Mouse (Mus musculus) G1E (cell line): ENCODE data around the gene Gm20425. TPM values are rescaled to one million over a fixed set of nuclear protein-coding genes. Genes with fewer than 3 reads are reported as not detected.

ENCODE experiments used
- ATAC-seq: 2 replicates; pipeline ENCODE4 v1.8.0; 2016; ENCODE audit warnings: mild to moderate bottlenecking; ENCODE audit not compliant: insufficient number of reproducible peaks, poor library complexity, low FRiP score, severe bottlenecking; ENCODE audit errors: extremely low read depth
- DNase-seq: peaks from one replicate; pipeline ENCODE4 v3.0.0; 2012; ENCODE audit warnings: low spot score
- H3K27me3 ChIP-seq: 2 replicates; pipeline ENCODE4 v1.6.1; 2012; ENCODE audit warnings: mild to moderate bottlenecking, low read length, inconsistent platforms; ENCODE audit not compliant: insufficient read depth
- H3K36me3 ChIP-seq: replicated peaks from 2 replicates; pipeline ENCODE3; 2012; ENCODE audit warnings: mild to moderate bottlenecking, inconsistent platforms
- H3K4me1 ChIP-seq: 2 replicates; pipeline ENCODE4 v1.6.1; 2012; ENCODE audit warnings: low read depth, low read length, inconsistent platforms, mixed read lengths; ENCODE audit not compliant: insufficient read depth
- H3K4me3 ChIP-seq: 2 replicates; pipeline ENCODE4 v1.5.1; 2012; ENCODE audit warnings: low read depth, mild to moderate bottlenecking, inconsistent platforms, low read length, moderate library complexity, mixed read lengths
- H3K9me3 ChIP-seq: replicated peaks from 2 replicates; pipeline ENCODE4 v1.6.1; 2012; ENCODE audit warnings: inconsistent platforms
- CTCF ChIP-seq: IDR thresholded peaks from 2 replicates; pipeline ENCODE4 v1.5.1; 2012; ENCODE audit warnings: low read depth, low read length, inconsistent platforms, mixed read lengths
- GATA1 ChIP-seq: IDR thresholded peaks from 2 replicates; pipeline ENCODE4 v1.6.1; 2012; ENCODE audit warnings: borderline replicate concordance, low read length, inconsistent platforms, mixed read lengths
- GATA2 ChIP-seq: IDR thresholded peaks from 2 replicates; pipeline ENCODE4 v1.6.1; 2012; ENCODE audit warnings: low read depth, low read length, inconsistent platforms, borderline replicate concordance
- POLR2AphosphoS5 ChIP-seq: IDR thresholded peaks from 2 replicates; pipeline ENCODE4 v1.6.1; 2012; ENCODE audit warnings: low read depth, low read length, inconsistent platforms; ENCODE audit not compliant: insufficient replicate concordance
- TAL1 ChIP-seq: conservative IDR thresholded peaks from 2 replicates; pipeline ENCODE4 v1.6.1; 2012; ENCODE audit warnings: low read depth, low read length, inconsistent platforms, mixed read lengths
- polyA plus RNA-seq: library from polyadenylated mRNA; stranded (reverse); fragments of >175 nt; gene quantifications from 2 replicates; pipeline ENCODE4 v1.2.3, GENCODE M21; 2012
- total RNA-seq, 2 experiments: library from RNA; stranded (forward) in 1 of 2; stranded (reverse) in 1 of 2; fragments of 200-1000 nt in 1 of 2; fragments of >200 nt in 1 of 2; fragmentation: Nextera tagmentation in 1 of 2; gene quantifications; 2 replicates each; pipeline ENCODE4 v1.2.3; 2014 to 2017

Gene Gm20425
- total and polyA plus RNA-seq, 3 experiments, result not detected

GRCm38 (mm10) chr9:103227760-103228159 is 2.3 kb downstream of the Gm20425 start:
- Histone ChIP-seq H3K36me3 (no peaks in the 10 kb centered on the region), H3K4me3 (no peak overlapping the region; the same call in 1 of the 2 replicates), H3K4me1 (peaks cover 32% of the 10 kb centered on the region), H3K9me3 (no peaks in the 10 kb centered on the region), H3K27me3 (peaks cover 28% of the 10 kb centered on the region)
- DNase-seq, result no peak
- no peak for ATAC-seq
- TF ChIP-seq GATA2, result no peak

DNA sequence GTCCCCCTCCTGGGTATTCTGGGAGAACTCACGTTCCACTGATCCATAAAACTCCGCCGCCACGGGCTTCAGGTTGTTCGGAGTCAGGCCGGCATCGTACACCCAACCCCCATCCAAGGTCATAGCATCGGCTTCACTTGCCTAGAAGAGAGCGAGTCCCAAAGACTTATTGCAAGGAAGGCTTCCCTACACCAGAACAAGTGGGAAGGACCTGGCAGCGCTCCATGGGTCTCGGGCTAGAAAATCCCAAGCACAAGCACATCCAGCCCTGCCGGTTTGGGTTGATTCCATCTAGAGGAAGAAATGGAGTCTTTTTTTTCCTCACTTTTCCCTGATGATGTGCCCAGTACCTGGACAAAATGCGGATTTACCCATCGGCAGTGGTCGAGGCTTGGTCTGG is 3.3 kb downstream of the Gm20425 start:
- no peak for ATAC-seq
- no peaks in the 10 kb centered on the region for H3K9me3 ChIP-seq
- H3K4me1 ChIP-seq, result peaks cover 32% of the 10 kb centered on the region
- no peak for TF ChIP-seq GATA1
- TF ChIP-seq CTCF, result no peak
- TF ChIP-seq GATA2, result no peak
- no peak for TF ChIP-seq POLR2AphosphoS5
- TF ChIP-seq TAL1, result no peak
- DNase-seq, result no peak
- peaks cover 29% of the 10 kb centered on the region for H3K27me3 ChIP-seq
- no peaks in the 10 kb centered on the region for H3K36me3 ChIP-seq
- H3K4me3 ChIP-seq, result no peak overlapping the region

GRCm38 (mm10) chr9:103225464-103225863 is 4.6 kb downstream of the Gm20425 start:
- H3K4me3 ChIP-seq, result no peak overlapping the region
- H3K4me1 ChIP-seq, result peaks cover 29% of the 10 kb centered on the region
- no peaks in the 10 kb centered on the region for H3K9me3 ChIP-seq
- H3K27me3 ChIP-seq, result peaks cover 29% of the 10 kb centered on the region
- DNase-seq (peak; percentile 44), ATAC-seq (peak; percentile 62)
- no peak for TF ChIP-seq GATA1
- no peak for TF ChIP-seq TAL1
- no peak for TF ChIP-seq POLR2AphosphoS5
- TF ChIP-seq CTCF, result 0 out of 2 replicates have a peak, but pooled peaks have one; percentile 0
- H3K36me3 ChIP-seq, result no peaks in the 10 kb centered on the region

DNA sequence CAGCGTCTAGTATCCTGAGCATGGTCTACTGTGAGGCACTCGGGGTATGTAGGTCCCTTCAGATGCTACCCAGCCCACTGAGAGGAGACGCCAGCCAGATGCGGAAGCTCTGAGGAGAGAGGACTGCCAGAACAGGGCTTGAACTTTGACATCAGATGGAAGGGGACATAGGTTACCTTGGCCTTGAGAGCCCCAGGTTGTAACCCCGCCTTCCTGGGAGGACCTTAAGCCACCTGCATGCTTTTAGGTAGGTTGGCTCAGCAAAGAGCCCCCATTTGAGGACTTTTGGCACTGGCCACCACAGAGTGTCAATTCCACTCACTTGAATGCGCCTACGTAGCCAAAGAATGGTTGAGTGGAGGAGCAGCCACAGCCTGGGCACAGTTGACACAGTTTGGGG is 5.4 kb downstream of the Gm20425 start:
- Histone ChIP-seq H3K36me3 (no peaks in the 10 kb centered on the region), H3K4me3 (no peak overlapping the region), H3K9me3 (no peaks in the 10 kb centered on the region), H3K4me1 (peaks cover 23% of the 10 kb centered on the region), H3K27me3 (peaks cover 25% of the 10 kb centered on the region)
- no peak for DNase-seq
- ATAC-seq, result no peak
- TF ChIP-seq POLR2AphosphoS5, result no peak
- TF ChIP-seq GATA1, result no peak
- TF ChIP-seq GATA2, result no peak
- no peak for TF ChIP-seq CTCF
- TF ChIP-seq TAL1, result no peak

DNA sequence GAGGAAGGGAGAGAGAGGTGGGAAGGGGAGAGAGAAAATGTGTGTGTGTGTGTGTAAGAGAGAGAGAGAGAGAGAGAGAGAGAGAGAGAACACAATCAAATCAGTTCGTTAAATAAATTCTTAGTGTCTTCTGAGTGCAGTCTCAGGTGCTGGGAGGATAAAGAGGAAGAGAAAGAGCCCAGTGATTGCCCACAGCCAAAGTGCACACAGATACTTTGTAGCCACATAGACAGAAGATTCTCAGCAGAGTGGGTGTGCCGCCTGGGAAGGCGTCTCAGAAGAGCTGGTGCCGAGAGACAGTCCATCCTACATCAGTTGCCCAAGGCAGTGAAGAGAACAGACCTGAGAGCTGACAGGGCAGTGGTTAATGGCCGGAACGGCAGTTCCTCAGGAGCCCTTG is 15.8 kb downstream of the Gm20425 start:
- Histone ChIP-seq H3K9me3 (no peaks in the 10 kb centered on the region), H3K4me3 (no peak overlapping the region), H3K4me1 (no peaks in the 10 kb centered on the region), H3K36me3 (no peaks in the 10 kb centered on the region), H3K27me3 (peaks cover 24% of the 10 kb centered on the region)
- no peak for DNase-seq
- no peak for ATAC-seq
- TF ChIP-seq POLR2AphosphoS5 (no peak), CTCF (no peak), GATA2 (no peak)

GRCm38 (mm10) chr9:103213631-103214030 is 16.5 kb downstream of the Gm20425 start:
- DNase-seq (no peak), ATAC-seq (no peak)
- Histone ChIP-seq H3K4me1 (no peaks in the 10 kb centered on the region), H3K36me3 (no peaks in the 10 kb centered on the region), H3K27me3 (peaks cover 26% of the 10 kb centered on the region), H3K9me3 (no peaks in the 10 kb centered on the region), H3K4me3 (no peak overlapping the region)
- TF ChIP-seq POLR2AphosphoS5 (no peak), GATA1 (no peak), GATA2 (no peak), TAL1 (no peak), CTCF (no peak)

GRCm38 (mm10) chr9:103212654-103213420 is 17.3 kb downstream of the Gm20425 start:
- DNase-seq, result no peak
- ATAC-seq, result no peak
- Histone ChIP-seq H3K4me1 (0 out of 2 replicates have a peak, but pooled peaks cover 3% of the 10 kb centered on the region), H3K9me3 (no peaks in the 10 kb centered on the region), H3K36me3 (no peaks in the 10 kb centered on the region), H3K4me3 (no peak overlapping the region), H3K27me3 (peaks cover 29% of the 10 kb centered on the region)
- TF ChIP-seq POLR2AphosphoS5 (no peak), GATA2 (no peak), GATA1 (no peak), CTCF (no peak), TAL1 (no peak)
